Mouse (Mus musculus): Measurements from ENCODE around the gene Flad1.

GRCm38 (mm10) chr3:89365153-89365485 lies 46.6 kb downstream of the Flad1 start, which contains the start of gene Dcst1:
- TF ChIP-seq EP300 (IDR thresholded peaks at IDR 0.05; ENCODE audit: low read depth) = no peak
- no peak for TF ChIP-seq CTCF (IDR thresholded peaks at IDR 0.05; ENCODE audit: low read depth)

Measured in heart, postnatal 0 days (tissue).